Mouse (Mus musculus): ENCODE measurements around the gene Sel1l3. TPM values are rescaled to one million over a fixed set of nuclear protein-coding genes. Genes with fewer than 3 reads are reported as not detected.

Sel1l3 gene
- polyA plus RNA-seq, 1 experiment from 2014 or later: 6.5 TPM

DNA sequence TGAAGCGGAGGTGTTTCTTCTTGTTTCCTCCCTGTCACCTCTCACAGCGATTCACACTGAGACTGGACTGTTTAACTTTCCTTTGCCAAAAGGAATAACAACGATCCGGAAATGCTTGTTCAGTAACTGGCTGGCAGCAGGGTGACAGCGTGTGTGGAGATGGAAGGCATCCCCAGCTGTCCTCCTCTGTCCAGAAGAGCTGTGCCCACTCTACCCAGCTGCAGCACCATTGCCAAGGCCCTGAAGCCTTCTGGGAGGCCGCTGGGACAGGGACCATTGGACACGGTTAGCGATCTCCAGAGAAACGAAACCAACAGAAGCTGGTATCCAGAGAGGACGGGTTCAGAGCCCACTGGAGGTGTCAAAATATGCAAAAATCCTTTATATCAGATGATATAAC, 30.2 kb upstream of the Sel1l3 start:
- 67% methylated on average over 10 of the region's 10 CpGs for WGBS
- H3K36me3 ChIP-seq (ENCODE audit: control insufficient read depth, insufficient read depth, low read length): no peaks in the 10 kb centered on the region
- H3K9me3 ChIP-seq (ENCODE audit: control insufficient read depth, low read length): no peaks in the 10 kb centered on the region
- H3K9ac ChIP-seq (replicated peaks; ENCODE audit: low read depth, low read length): no peak overlapping the region
- H3K4me2 ChIP-seq (ENCODE audit: low read depth, low read length): no peak overlapping the region
- H3K4me3 ChIP-seq (ENCODE audit: low read depth, low read length): no peak overlapping the region
- H3K4me1 ChIP-seq (ENCODE audit: control insufficient read depth, insufficient read depth, low read length): 0 out of 2 replicates have a peak, but pooled peaks cover 3% of the 10 kb centered on the region
- no peak overlapping the region for H3K27ac ChIP-seq (ENCODE audit: low read depth, low read length)
- no peak for ATAC-seq (ENCODE audit: low read depth)
- no peaks in the 10 kb centered on the region for H3K27me3 ChIP-seq (ENCODE audit: control insufficient read depth, insufficient read depth, low read length)

DNA sequence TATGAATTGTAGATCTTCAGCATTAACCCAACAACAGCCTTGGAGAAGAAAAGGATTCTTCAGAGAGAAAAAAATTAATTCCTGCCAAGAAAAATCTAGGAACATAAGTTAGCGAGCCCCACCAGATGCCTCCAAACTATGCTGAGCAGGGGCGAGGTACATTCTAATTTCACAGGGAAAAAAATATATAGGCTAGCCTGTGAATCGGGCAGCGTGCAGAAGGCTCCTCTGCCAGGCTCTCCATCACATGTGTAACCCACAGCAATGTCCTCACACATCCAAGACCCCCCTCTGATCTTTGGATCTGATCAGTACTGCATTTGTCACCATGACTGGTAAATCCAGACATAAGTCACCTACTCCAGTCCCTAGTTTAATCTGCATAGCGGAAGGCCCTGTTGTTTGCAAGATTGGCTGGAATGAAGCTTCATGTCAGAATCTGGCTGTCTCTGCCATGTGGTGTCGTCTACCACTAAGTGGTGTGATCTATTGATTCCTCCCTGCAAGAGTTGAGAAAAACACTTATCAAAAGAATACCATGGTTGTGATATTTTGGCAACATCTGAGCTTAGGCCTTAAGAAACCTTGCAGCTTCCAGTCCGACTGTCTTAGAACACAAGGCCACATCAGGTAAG, 29.3 kb upstream of the Sel1l3 start:
- Histone ChIP-seq H3K9me3 (ENCODE audit: control insufficient read depth, low read length) (no peaks in the 10 kb centered on the region), H3K4me1 (ENCODE audit: control insufficient read depth, insufficient read depth, low read length) (0 out of 2 replicates have a peak, but pooled peaks cover 3% of the 10 kb centered on the region), H3K9ac (replicated peaks; ENCODE audit: low read depth, low read length) (no peak overlapping the region), H3K36me3 (ENCODE audit: control insufficient read depth, insufficient read depth, low read length) (no peaks in the 10 kb centered on the region), H3K4me3 (ENCODE audit: low read depth, low read length) (no peak overlapping the region), H3K4me2 (ENCODE audit: low read depth, low read length) (no peak overlapping the region), H3K27ac (ENCODE audit: low read depth, low read length) (no peak overlapping the region), H3K27me3 (ENCODE audit: control insufficient read depth, insufficient read depth, low read length) (no peaks in the 10 kb centered on the region)
- no peak for ATAC-seq (ENCODE audit: low read depth)
- WGBS: 90% methylated on average over 7 of the region's 7 CpGs

DNA sequence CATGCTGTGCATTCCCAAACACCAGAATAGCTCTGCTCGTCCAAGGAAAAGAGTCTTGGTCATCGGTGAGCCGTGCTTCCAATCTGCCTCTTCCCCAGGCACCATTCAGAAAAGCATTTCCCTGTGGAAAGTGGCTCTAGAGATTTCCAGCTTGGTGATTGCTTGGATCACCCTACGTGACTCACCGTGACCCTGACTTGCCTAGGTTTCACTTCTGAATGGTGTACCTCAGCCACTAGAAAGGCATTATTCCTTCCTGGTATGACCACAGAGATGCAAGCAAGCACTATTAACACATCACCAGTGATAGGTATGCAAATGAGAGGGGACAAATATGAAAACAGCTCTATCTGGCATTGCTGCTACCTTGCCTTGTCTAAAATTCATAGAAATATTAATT, 28.2 kb upstream of the Sel1l3 start:
- no peak overlapping the region for H3K9ac ChIP-seq (replicated peaks; ENCODE audit: low read depth, low read length)
- H3K36me3 ChIP-seq (ENCODE audit: control insufficient read depth, insufficient read depth, low read length): no peaks in the 10 kb centered on the region
- 0 out of 2 replicates have a peak, but pooled peaks cover 3% of the 10 kb centered on the region for H3K4me1 ChIP-seq (ENCODE audit: control insufficient read depth, insufficient read depth, low read length)
- no peaks in the 10 kb centered on the region for H3K9me3 ChIP-seq (ENCODE audit: control insufficient read depth, low read length)
- H3K27me3 ChIP-seq (ENCODE audit: control insufficient read depth, insufficient read depth, low read length): no peaks in the 10 kb centered on the region
- H3K4me3 ChIP-seq (ENCODE audit: low read depth, low read length): no peak overlapping the region
- no peak overlapping the region for H3K27ac ChIP-seq (ENCODE audit: low read depth, low read length)
- 70% methylated on average over 5 of the region's 5 CpGs for WGBS
- no peak overlapping the region for H3K4me2 ChIP-seq (ENCODE audit: low read depth, low read length)
- no peak for ATAC-seq (ENCODE audit: low read depth)

DNA sequence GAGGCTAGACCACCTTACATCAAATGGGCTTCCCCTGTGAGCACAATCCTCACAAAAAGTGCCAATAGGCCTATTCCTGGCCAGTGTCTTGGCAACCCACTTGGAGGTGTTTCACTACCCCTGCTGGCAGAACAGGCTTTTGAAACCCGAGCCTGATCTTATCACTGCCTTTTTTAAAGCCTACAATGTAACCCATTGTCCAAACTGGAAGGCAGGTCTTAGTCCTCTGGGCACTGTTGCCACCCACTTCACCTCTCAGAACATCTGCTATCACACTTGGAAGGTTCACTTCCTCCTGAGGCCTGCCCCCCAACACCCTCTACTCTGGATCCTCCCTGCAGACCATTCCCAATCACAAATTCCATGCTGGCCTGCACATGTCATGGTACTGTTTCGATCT, 27.4 kb upstream of the Sel1l3 start:
- no peaks in the 10 kb centered on the region for H3K36me3 ChIP-seq (ENCODE audit: control insufficient read depth, insufficient read depth, low read length)
- no peak overlapping the region for H3K9ac ChIP-seq (replicated peaks; ENCODE audit: low read depth, low read length)
- WGBS: 41% methylated on average over 2 of the region's 2 CpGs
- ATAC-seq (ENCODE audit: low read depth): 0 out of 2 replicates have a peak, but pooled peaks have one; percentile 39
- no peaks in the 10 kb centered on the region for H3K27me3 ChIP-seq (ENCODE audit: control insufficient read depth, insufficient read depth, low read length)
- H3K9me3 ChIP-seq (ENCODE audit: control insufficient read depth, low read length): no peaks in the 10 kb centered on the region
- no peak overlapping the region for H3K4me2 ChIP-seq (ENCODE audit: low read depth, low read length)
- H3K27ac ChIP-seq (ENCODE audit: low read depth, low read length): no peak overlapping the region
- H3K4me3 ChIP-seq (ENCODE audit: low read depth, low read length): no peak overlapping the region
- H3K4me1 ChIP-seq (ENCODE audit: control insufficient read depth, insufficient read depth, low read length): 0 out of 2 replicates have a peak, but pooled peaks cover 3% of the 10 kb centered on the region

DNA sequence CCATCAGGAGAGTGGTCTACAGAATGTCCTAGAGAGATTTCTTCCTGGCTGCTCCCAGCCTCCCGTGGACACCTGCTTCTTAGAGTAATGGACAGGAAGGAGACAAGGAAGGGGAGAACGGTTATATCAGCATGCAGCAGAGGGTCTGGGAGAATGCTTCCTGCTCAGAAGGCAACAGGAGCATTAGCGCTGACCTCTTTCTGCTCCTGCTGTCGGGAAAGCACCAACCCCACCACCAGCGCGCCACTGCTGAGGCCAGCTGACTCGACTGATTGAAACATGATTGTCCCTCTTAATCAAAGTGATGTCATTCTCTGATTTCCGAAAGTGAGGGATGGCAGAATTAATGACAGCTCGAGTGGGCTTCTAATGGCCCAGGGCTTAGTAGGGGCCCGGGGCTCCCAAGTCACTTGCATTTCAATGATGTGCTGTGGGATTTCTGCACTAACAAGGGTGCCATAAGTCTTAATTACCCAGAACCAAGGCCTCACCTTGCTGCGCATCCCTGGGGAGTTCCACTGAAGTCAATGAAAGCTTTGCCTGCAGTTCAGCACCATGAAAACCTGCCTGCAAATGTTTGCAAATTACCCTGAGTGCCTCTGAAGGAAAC, 26.2 kb upstream of the Sel1l3 start:
- ATAC-seq (ENCODE audit: low read depth): peak; percentile 60; the same call in 1 of the 2 replicates

DNA sequence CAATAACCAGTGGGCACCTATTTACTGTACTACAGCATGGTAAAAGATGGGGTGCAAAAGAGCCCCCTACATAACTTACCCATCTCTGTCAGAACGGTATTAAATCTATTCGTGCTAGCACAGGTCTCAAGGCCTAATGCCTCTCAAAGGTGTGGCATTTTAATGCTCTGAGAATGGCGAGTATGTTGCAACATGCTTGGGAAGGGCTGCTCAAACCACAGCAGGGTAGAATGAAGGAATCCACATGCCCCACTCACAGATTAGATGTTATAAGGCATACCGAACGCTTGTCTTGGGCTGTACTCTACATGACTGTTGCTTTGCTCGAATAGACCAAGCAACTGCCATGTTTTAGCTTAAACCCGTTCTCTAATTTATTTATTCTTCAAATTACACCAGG, 25.5 kb upstream of the Sel1l3 start:
- H3K4me1 ChIP-seq (ENCODE audit: control insufficient read depth, insufficient read depth, low read length): 0 out of 2 replicates have a peak, but pooled peaks cover 3% of the 10 kb centered on the region
- no peak overlapping the region for H3K9ac ChIP-seq (replicated peaks; ENCODE audit: low read depth, low read length)
- H3K36me3 ChIP-seq (ENCODE audit: control insufficient read depth, insufficient read depth, low read length): no peaks in the 10 kb centered on the region
- no peak overlapping the region for H3K4me2 ChIP-seq (ENCODE audit: low read depth, low read length)
- H3K27ac ChIP-seq (ENCODE audit: low read depth, low read length): no peak overlapping the region
- WGBS: 89% methylated on average over 7 of the region's 7 CpGs
- H3K9me3 ChIP-seq (ENCODE audit: control insufficient read depth, low read length): no peaks in the 10 kb centered on the region
- no peaks in the 10 kb centered on the region for H3K27me3 ChIP-seq (ENCODE audit: control insufficient read depth, insufficient read depth, low read length)
- no peak for ATAC-seq (ENCODE audit: low read depth)
- no peak overlapping the region for H3K4me3 ChIP-seq (ENCODE audit: low read depth, low read length)

More for the DNA sequence above, 26.2 kb upstream of the Sel1l3 start:
- H3K4me1 ChIP-seq (ENCODE audit: control insufficient read depth, insufficient read depth, low read length): 0 out of 2 replicates have a peak, but pooled peaks cover 3% of the 10 kb centered on the region
- H3K27ac ChIP-seq (ENCODE audit: low read depth, low read length): 0 out of 2 replicates have a peak overlapping the region, but pooled peaks have one; percentile 16
- H3K27me3 ChIP-seq (ENCODE audit: control insufficient read depth, insufficient read depth, low read length): no peaks in the 10 kb centered on the region
- H3K36me3 ChIP-seq (ENCODE audit: control insufficient read depth, insufficient read depth, low read length): no peaks in the 10 kb centered on the region
- no peak overlapping the region for H3K4me2 ChIP-seq (ENCODE audit: low read depth, low read length)
- H3K9ac ChIP-seq (replicated peaks; ENCODE audit: low read depth, low read length): no peak overlapping the region
- no peak overlapping the region for H3K4me3 ChIP-seq (ENCODE audit: low read depth, low read length)
- H3K9me3 ChIP-seq (ENCODE audit: control insufficient read depth, low read length): no peaks in the 10 kb centered on the region
- WGBS: 16% methylated on average over 11 of the region's 11 CpGs

DNA sequence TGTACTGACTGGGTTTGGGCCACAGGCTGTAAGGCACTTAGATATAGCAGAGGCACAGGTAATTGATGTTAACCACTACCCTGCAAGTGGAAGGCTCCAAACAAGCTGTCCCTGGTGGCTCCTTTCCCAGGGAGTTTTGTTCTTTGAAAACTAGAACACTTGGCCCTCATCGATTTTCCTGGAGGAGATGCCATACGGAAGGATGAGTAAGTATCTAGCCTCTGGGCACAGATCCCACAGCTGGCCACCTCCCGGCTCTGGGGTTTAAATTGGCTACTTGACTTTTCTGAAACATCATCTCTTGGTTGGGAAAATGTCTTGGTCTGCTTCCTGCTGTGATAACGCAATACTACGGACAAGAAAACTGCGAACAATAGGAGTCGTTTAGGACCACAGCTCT, 25.0 kb upstream of the Sel1l3 start:
- no peaks in the 10 kb centered on the region for H3K9me3 ChIP-seq (ENCODE audit: control insufficient read depth, low read length)
- no peak for ATAC-seq (ENCODE audit: low read depth)
- H3K9ac ChIP-seq (replicated peaks; ENCODE audit: low read depth, low read length): no peak overlapping the region
- 0 out of 2 replicates have a peak, but pooled peaks cover 3% of the 10 kb centered on the region for H3K4me1 ChIP-seq (ENCODE audit: control insufficient read depth, insufficient read depth, low read length)
- H3K4me2 ChIP-seq (ENCODE audit: low read depth, low read length): no peak overlapping the region
- no peak overlapping the region for H3K4me3 ChIP-seq (ENCODE audit: low read depth, low read length)
- WGBS: 62% methylated on average over 7 of the region's 7 CpGs
- no peak overlapping the region for H3K27ac ChIP-seq (ENCODE audit: low read depth, low read length)
- no peaks in the 10 kb centered on the region for H3K36me3 ChIP-seq (ENCODE audit: control insufficient read depth, insufficient read depth, low read length)
- no peaks in the 10 kb centered on the region for H3K27me3 ChIP-seq (ENCODE audit: control insufficient read depth, insufficient read depth, low read length)

DNA sequence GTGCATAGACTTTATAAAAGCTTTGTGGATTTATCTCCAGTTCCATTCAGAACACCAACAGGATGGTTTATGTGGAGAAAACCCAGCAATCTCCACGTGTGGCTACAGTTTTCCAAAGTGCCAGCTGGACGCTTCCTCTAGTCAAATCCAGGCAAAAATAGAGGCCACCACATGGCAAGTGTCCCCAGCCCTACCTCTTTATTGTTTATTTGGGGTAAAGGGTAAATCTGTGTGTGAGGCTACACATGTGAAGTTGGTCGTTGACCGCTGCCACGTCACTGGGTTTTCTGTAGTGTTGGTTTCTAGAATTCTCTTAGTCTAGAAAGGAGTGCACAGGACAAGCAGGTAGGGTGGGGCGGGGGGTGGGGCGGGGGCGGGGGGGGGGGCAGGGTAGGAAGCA, 23.0 kb upstream of the Sel1l3 start:
- no peaks in the 10 kb centered on the region for H3K27me3 ChIP-seq (ENCODE audit: control insufficient read depth, insufficient read depth, low read length)
- H3K9me3 ChIP-seq (ENCODE audit: control insufficient read depth, low read length): no peaks in the 10 kb centered on the region
- H3K36me3 ChIP-seq (ENCODE audit: control insufficient read depth, insufficient read depth, low read length): no peaks in the 10 kb centered on the region
- H3K27ac ChIP-seq (ENCODE audit: low read depth, low read length): no peak overlapping the region
- no peak overlapping the region for H3K4me2 ChIP-seq (ENCODE audit: low read depth, low read length)
- ATAC-seq (ENCODE audit: low read depth): no peak
- 88% methylated on average over 6 of the region's 8 CpGs for WGBS
- H3K4me1 ChIP-seq (ENCODE audit: control insufficient read depth, insufficient read depth, low read length): 0 out of 2 replicates have a peak, but pooled peaks cover 3% of the 10 kb centered on the region
- no peak overlapping the region for H3K4me3 ChIP-seq (ENCODE audit: low read depth, low read length)
- H3K9ac ChIP-seq (replicated peaks; ENCODE audit: low read depth, low read length): no peak overlapping the region

DNA sequence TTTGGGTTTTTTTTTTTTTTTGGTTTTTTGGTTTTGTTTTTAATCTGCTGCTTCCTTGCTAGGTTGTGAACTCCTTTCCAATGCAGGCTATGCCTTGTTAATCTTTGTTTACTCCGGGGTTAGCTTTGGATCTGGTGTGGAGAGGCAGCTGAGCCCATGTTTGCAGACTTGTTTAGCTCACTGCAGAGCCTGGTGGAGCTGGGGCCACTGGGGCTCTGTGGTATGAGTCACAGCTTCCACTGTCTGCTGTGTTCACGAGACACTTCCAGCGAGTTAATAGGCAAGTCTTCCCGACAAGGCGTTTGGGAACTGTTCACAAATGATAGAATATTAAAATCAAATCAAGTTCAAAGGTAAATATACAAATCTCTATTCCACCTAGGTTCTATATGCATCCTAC, 22.4 kb upstream of the Sel1l3 start:
- Histone ChIP-seq H3K27me3 (ENCODE audit: control insufficient read depth, insufficient read depth, low read length) (no peaks in the 10 kb centered on the region), H3K4me2 (ENCODE audit: low read depth, low read length) (no peak overlapping the region), H3K4me3 (ENCODE audit: low read depth, low read length) (no peak overlapping the region), H3K27ac (ENCODE audit: low read depth, low read length) (no peak overlapping the region), H3K36me3 (ENCODE audit: control insufficient read depth, insufficient read depth, low read length) (no peaks in the 10 kb centered on the region), H3K9me3 (ENCODE audit: control insufficient read depth, low read length) (no peaks in the 10 kb centered on the region), H3K9ac (replicated peaks; ENCODE audit: low read depth, low read length) (no peak overlapping the region), H3K4me1 (ENCODE audit: control insufficient read depth, insufficient read depth, low read length) (0 out of 2 replicates have a peak, but pooled peaks cover 3% of the 10 kb centered on the region)
- ATAC-seq (ENCODE audit: low read depth): no peak
- 60% methylated on average over 5 of the region's 5 CpGs for WGBS
